Comparison of ENCODE assay signal across 15 mouse cellular contexts in the genomic region with DNA sequence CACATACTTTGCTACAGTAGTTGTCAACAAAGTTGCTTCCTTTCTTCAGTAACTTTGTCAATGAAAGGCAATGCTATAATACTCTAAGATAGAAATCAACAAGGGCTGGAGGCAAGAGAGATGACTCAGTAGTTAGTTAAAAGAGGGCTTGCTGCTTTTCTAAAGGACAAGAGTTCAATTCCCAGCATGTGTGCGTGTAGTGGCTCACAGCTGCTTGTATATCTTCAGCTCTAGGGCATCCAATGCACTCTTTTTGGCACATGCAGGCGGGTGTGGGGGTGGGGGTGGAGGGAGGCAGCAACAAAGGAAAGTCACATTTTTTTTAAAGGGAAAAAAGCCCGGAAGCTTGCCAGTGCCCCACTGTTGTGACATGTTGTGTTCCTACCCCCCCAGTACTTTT.
"Had no signal": no experiment of that assay in that cellular context is flagged by ENCODE, and none has a peak within 500 bp of the region (broad histone marks: within the 10 kb centered on the region; RNA-seq: fewer than 3 reads in every experiment).

No protein-coding gene starts in this region.

- H3K9me3 ChIP-seq: kidney, embryonic 15.5 days; liver, embryonic 13.5 days; megakaryocyte, embryonic 14.5 days; midbrain, embryonic 10.5 days; midbrain, embryonic 13.5 days; neural tube, embryonic 13.5 days had no signal

- H3K9ac ChIP-seq: kidney, embryonic 15.5 days; liver, embryonic 13.5 days; midbrain, embryonic 13.5 days; neural tube, embryonic 13.5 days had no signal

- H3K27ac ChIP-seq: kidney, embryonic 15.5 days; liver, embryonic 13.5 days; midbrain, embryonic 10.5 days; midbrain, embryonic 13.5 days; neural tube, embryonic 13.5 days had no signal

- H3K36me3 ChIP-seq: kidney, embryonic 15.5 days; liver, embryonic 13.5 days; midbrain, embryonic 10.5 days; neural tube, embryonic 13.5 days had no signal

- H3K4me3 ChIP-seq: kidney, embryonic 15.5 days; liver, embryonic 13.5 days; megakaryocyte, embryonic 14.5 days; midbrain, embryonic 10.5 days; midbrain, embryonic 13.5 days; myocyte; neural tube, embryonic 13.5 days had no signal

- H3K4me1 ChIP-seq: kidney, embryonic 15.5 days; midbrain, embryonic 10.5 days; neural tube, embryonic 13.5 days had no signal

- H3K27me3 ChIP-seq: kidney, embryonic 15.5 days; liver, embryonic 13.5 days; megakaryocyte, embryonic 14.5 days; midbrain, embryonic 13.5 days; neural tube, embryonic 13.5 days had no signal

- DNase-seq: kidney, adult 8-10 months; kidney, postnatal 10 days; kidney, postnatal 36 days; liver, embryonic 13.5 days; lung, adult 2 months; lung, postnatal 14 days; thymus, adult 2 months; thymus, postnatal 14 days; thymus, postnatal 4 days had no signal
